Mouse (Mus musculus) G1E (cell line): Measurements from ENCODE around the gene Pitpna.

Experiments
- CTCF ChIP-seq: IDR thresholded peaks from 2 replicates; pipeline ENCODE4 v1.5.1; 2012; ENCODE audit warnings: low read depth, low read length, inconsistent platforms, mixed read lengths
- GATA1 ChIP-seq: IDR thresholded peaks from 2 replicates; pipeline ENCODE4 v1.6.1; 2012; ENCODE audit warnings: borderline replicate concordance, low read length, inconsistent platforms, mixed read lengths
- TAL1 ChIP-seq: conservative IDR thresholded peaks from 2 replicates; pipeline ENCODE4 v1.6.1; 2012; ENCODE audit warnings: low read depth, low read length, inconsistent platforms, mixed read lengths

DNA sequence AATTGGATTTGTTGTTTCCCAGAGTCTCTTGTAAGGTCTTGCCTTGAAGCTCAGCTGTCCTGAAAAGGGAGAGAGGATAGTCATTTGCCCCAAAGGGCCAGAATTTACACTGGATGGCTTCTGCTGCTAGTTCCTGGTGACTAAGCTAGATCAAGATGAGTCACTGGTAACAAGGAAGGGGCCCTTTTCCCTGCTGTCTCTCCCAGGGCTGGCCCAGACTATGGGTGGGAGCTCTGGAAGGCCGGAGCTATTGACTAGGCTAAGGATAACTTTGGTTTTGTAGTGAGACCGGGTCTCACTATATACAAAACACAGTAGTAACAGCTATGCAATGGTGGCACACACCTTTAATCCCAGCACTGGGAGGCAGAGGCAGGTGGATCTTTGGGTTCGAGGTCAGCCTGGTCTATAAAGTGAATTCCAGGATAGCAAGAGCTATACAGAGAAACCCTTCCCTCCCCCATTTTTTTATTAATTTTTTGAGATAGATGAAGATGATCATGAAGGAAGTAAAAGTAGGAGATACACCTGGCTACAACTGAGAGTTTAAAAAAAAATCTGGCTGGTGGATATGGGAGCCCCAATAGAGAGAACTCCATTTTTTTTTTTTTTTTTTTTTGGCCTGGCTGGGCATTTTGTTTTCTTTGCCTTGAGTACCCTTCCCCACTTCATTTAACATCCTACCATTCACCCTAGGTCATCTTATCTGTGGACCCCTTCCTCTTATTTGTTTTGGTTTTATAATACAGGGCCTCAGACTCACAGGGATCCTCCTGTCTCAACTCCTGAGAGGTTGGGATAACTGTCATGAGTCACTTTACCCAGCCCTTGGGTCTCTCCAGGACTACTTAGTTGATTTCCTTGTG, 90.2 kb downstream of the Pitpna start:
- TF ChIP-seq CTCF (no peak), GATA1 (no peak), TAL1 (no peak)
